Mouse (Mus musculus): ENCODE measurements around the gene U2af2. TPM values are rescaled to one million over a fixed set of nuclear protein-coding genes. Genes with fewer than 3 reads are reported as not detected.

The U2af2 gene
- polyA plus RNA-seq, 1 experiment: 333 TPM

- H3K36me3 ChIP-seq (ENCODE audit: control insufficient read depth, insufficient read depth): peaks cover 35% of the 10 kb centered on the region
- H3K4me3 ChIP-seq (ENCODE audit: insufficient read depth, poor library complexity, severe bottlenecking): no peak overlapping the region
- TF ChIP-seq FOSL1 (IDR thresholded peaks at IDR 0.05; ENCODE audit: insufficient read depth, low read length, poor library complexity, severe bottlenecking): no peak
- TF ChIP-seq MYOD1 (IDR thresholded peaks at IDR 0.05; ENCODE audit: control insufficient read depth, insufficient read length, low read depth): no peak
- no peak for TF ChIP-seq MAX (IDR thresholded peaks at IDR 0.05)
- no peak for TF ChIP-seq CEBPB (IDR thresholded peaks at IDR 0.05; ENCODE audit: low read depth)
- TF ChIP-seq CTCF (IDR thresholded peaks at IDR 0.05; ENCODE audit: control insufficient read depth, insufficient read depth, insufficient read length): no peak
- no peak for TF ChIP-seq USF1 (IDR thresholded peaks at IDR 0.05; ENCODE audit: low read depth)
- no peak for TF ChIP-seq MYOG (IDR thresholded peaks at IDR 0.05; ENCODE audit: control insufficient read depth, extremely low read depth, insufficient read length)
Observed at GRCm38 (mm10) chr7:5092381-5092780, 30.4 kb downstream of the U2af2 start.

GRCm38 (mm10) chr7:5092831-5093510, 31.0 kb downstream of the U2af2 start:
- Histone ChIP-seq H3K27me3 (ENCODE audit: control insufficient read depth, insufficient read depth, insufficient read length) (no peaks in the 10 kb centered on the region), H3K79me3 (ENCODE audit: low read depth) (peaks cover 25% of the 10 kb centered on the region), H3K79me2 (ENCODE audit: control insufficient read depth, insufficient read depth) (peaks cover 45% of the 10 kb centered on the region), H3K36me3 (ENCODE audit: control insufficient read depth, insufficient read depth) (peaks cover 36% of the 10 kb centered on the region), H3ac (ENCODE audit: control insufficient read depth, insufficient read length, low read depth) (no peak overlapping the region), H3K4me3 (ENCODE audit: insufficient read depth, poor library complexity, severe bottlenecking) (no peak overlapping the region)
- TF ChIP-seq MAX (IDR thresholded peaks at IDR 0.05): no peak
- TF ChIP-seq CTCF (IDR thresholded peaks at IDR 0.05; ENCODE audit: control insufficient read depth, insufficient read depth, insufficient read length): no peak
- TF ChIP-seq FOSL1 (IDR thresholded peaks at IDR 0.05; ENCODE audit: insufficient read depth, low read length, poor library complexity, severe bottlenecking): no peak
- TF ChIP-seq USF1 (IDR thresholded peaks at IDR 0.05; ENCODE audit: low read depth): no peak

More at GRCm38 (mm10) chr7:5092381-5092780, 30.4 kb downstream of the U2af2 start:
- Histone ChIP-seq H3K79me2 (ENCODE audit: control insufficient read depth, insufficient read depth) (peaks cover 50% of the 10 kb centered on the region), H3K27me3 (ENCODE audit: control insufficient read depth, insufficient read depth, insufficient read length) (no peaks in the 10 kb centered on the region), H3ac (ENCODE audit: control insufficient read depth, insufficient read length, low read depth) (no peak overlapping the region), H3K79me3 (ENCODE audit: low read depth) (peaks cover 30% of the 10 kb centered on the region)

GRCm38 (mm10) chr7:5098769-5099168, 36.8 kb downstream of the U2af2 start:
- H3K27me3 ChIP-seq (ENCODE audit: control insufficient read depth, insufficient read depth, insufficient read length): no peaks in the 10 kb centered on the region
- no peak overlapping the region for H3ac ChIP-seq (ENCODE audit: control insufficient read depth, insufficient read length, low read depth)
- H3K79me2 ChIP-seq (ENCODE audit: control insufficient read depth, insufficient read depth): no peaks in the 10 kb centered on the region
- H3K79me3 ChIP-seq (ENCODE audit: low read depth): no peaks in the 10 kb centered on the region
- H3K4me3 ChIP-seq (ENCODE audit: insufficient read depth, poor library complexity, severe bottlenecking): no peak overlapping the region
- H3K36me3 ChIP-seq (ENCODE audit: control insufficient read depth, insufficient read depth): peaks cover 14% of the 10 kb centered on the region
- TF ChIP-seq MYOG (IDR thresholded peaks at IDR 0.05; ENCODE audit: control insufficient read depth, extremely low read depth, insufficient read length) (no peak), MYOD1 (IDR thresholded peaks at IDR 0.05; ENCODE audit: control insufficient read depth, insufficient read length, low read depth) (no peak), CEBPB (IDR thresholded peaks at IDR 0.05; ENCODE audit: low read depth) (no peak), FOSL1 (IDR thresholded peaks at IDR 0.05; ENCODE audit: insufficient read depth, low read length, poor library complexity, severe bottlenecking) (no peak), MAX (IDR thresholded peaks at IDR 0.05) (no peak)

- Histone ChIP-seq H3K36me3 (ENCODE audit: control insufficient read depth, insufficient read depth) (peaks cover 9% of the 10 kb centered on the region), H3K4me3 (ENCODE audit: insufficient read depth, poor library complexity, severe bottlenecking) (no peak overlapping the region), H3ac (ENCODE audit: control insufficient read depth, insufficient read length, low read depth) (no peak overlapping the region), H3K79me3 (ENCODE audit: low read depth) (no peaks in the 10 kb centered on the region), H3K79me2 (ENCODE audit: control insufficient read depth, insufficient read depth) (no peaks in the 10 kb centered on the region), H3K27me3 (ENCODE audit: control insufficient read depth, insufficient read depth, insufficient read length) (no peaks in the 10 kb centered on the region)
- TF ChIP-seq FOSL1 (IDR thresholded peaks at IDR 0.05; ENCODE audit: insufficient read depth, low read length, poor library complexity, severe bottlenecking): no peak
- TF ChIP-seq USF1 (IDR thresholded peaks at IDR 0.05; ENCODE audit: low read depth): no peak
- TF ChIP-seq MYOG (IDR thresholded peaks at IDR 0.05; ENCODE audit: control insufficient read depth, extremely low read depth, insufficient read length): no peak
- no peak for TF ChIP-seq MYOD1 (IDR thresholded peaks at IDR 0.05; ENCODE audit: control insufficient read depth, insufficient read length, low read depth)
- TF ChIP-seq MAX (IDR thresholded peaks at IDR 0.05): no peak
- TF ChIP-seq CTCF (IDR thresholded peaks at IDR 0.05; ENCODE audit: control insufficient read depth, insufficient read depth, insufficient read length): no peak
- no peak for TF ChIP-seq CEBPB (IDR thresholded peaks at IDR 0.05; ENCODE audit: low read depth)
Observed at GRCm38 (mm10) chr7:5099796-5100195, 37.9 kb downstream of the U2af2 start.

GRCm38 (mm10) chr7:5101066-5101663, 39.2 kb downstream of the U2af2 start:
- Histone ChIP-seq H3ac (ENCODE audit: control insufficient read depth, insufficient read length, low read depth) (no peak overlapping the region), H3K79me3 (ENCODE audit: low read depth) (no peaks in the 10 kb centered on the region), H3K27me3 (ENCODE audit: control insufficient read depth, insufficient read depth, insufficient read length) (no peaks in the 10 kb centered on the region), H3K79me2 (ENCODE audit: control insufficient read depth, insufficient read depth) (no peaks in the 10 kb centered on the region), H3K36me3 (ENCODE audit: control insufficient read depth, insufficient read depth) (peaks cover 6% of the 10 kb centered on the region), H3K4me3 (ENCODE audit: insufficient read depth, poor library complexity, severe bottlenecking) (no peak overlapping the region)
- TF ChIP-seq USF1 (IDR thresholded peaks at IDR 0.05; ENCODE audit: low read depth) (no peak), FOSL1 (IDR thresholded peaks at IDR 0.05; ENCODE audit: insufficient read depth, low read length, poor library complexity, severe bottlenecking) (no peak), MAX (IDR thresholded peaks at IDR 0.05) (no peak), CTCF (IDR thresholded peaks at IDR 0.05; ENCODE audit: control insufficient read depth, insufficient read depth, insufficient read length) (no peak), MYOG (IDR thresholded peaks at IDR 0.05; ENCODE audit: control insufficient read depth, extremely low read depth, insufficient read length) (no peak), MYOD1 (IDR thresholded peaks at IDR 0.05; ENCODE audit: control insufficient read depth, insufficient read length, low read depth) (no peak), CEBPB (IDR thresholded peaks at IDR 0.05; ENCODE audit: low read depth) (no peak)
